Mouse (Mus musculus) bone marrow, adult 2 months (tissue): ENCODE results near the gene Flnc.

Experiments used
- CTCF ChIP-seq: fragments of 200-500 bp; IDR thresholded peaks from 2 replicates; pipeline ENCODE4 v1.5.1; 2011; ENCODE audit warnings: low read length, control low read depth; ENCODE audit not compliant: control insufficient read depth, insufficient read depth
- POLR2A ChIP-seq: fragments of 200-500 bp; IDR thresholded peaks from 2 replicates; pipeline ENCODE4 v1.6.1; 2011; ENCODE audit warnings: low read depth, mild to moderate bottlenecking, control low read depth, low read length, borderline replicate concordance; ENCODE audit not compliant: control insufficient read depth

- TF ChIP-seq CTCF (no peak), POLR2A (no peak)
Observed at GRCm38 (mm10) chr6:29430681-29431420, 2.2 kb upstream of the Flnc start.
